Mouse (Mus musculus): ENCODE data around the gene Eddm3b. TPM values are rescaled to one million over a fixed set of nuclear protein-coding genes. Genes with fewer than 3 reads are reported as not detected.

Gene Eddm3b
- total and polyA plus RNA-seq, 2 experiments from 2014 or later: 0.11 TPM; not detected in 1

- H3K9ac ChIP-seq (replicated peaks; ENCODE audit: low read length, poor library complexity, severe bottlenecking): no peak overlapping the region
- 90% methylated on average over 2 of the region's 2 CpGs for WGBS
- H3K27ac ChIP-seq (ENCODE audit: low read depth, low read length): no peak overlapping the region
- H3K4me2 ChIP-seq (ENCODE audit: low read depth, low read length, poor library complexity, severe bottlenecking): no peak overlapping the region
- ATAC-seq (ENCODE audit: low FRiP score) (no peak), DNase-seq (ENCODE audit: low spot score) (no peak)
- TF ChIP-seq CTCF (IDR thresholded peaks at IDR 0.05): no peak
- no peaks in the 10 kb centered on the region for H3K36me3 ChIP-seq (ENCODE audit: insufficient read depth, low read length)
- H3K9me3 ChIP-seq (ENCODE audit: low read length): no peaks in the 10 kb centered on the region
- no peak overlapping the region for H3K4me3 ChIP-seq (ENCODE audit: low read depth, low read length)
- no peaks in the 10 kb centered on the region for H3K4me1 ChIP-seq (ENCODE audit: insufficient read depth, low read length)
- no peaks in the 10 kb centered on the region for H3K27me3 ChIP-seq (ENCODE audit: insufficient read depth, low read length)
Measured at GRCm38 (mm10) chr14:51143937-51144336, 29.7 kb downstream of the Eddm3b start.

GRCm38 (mm10) chr14:51144451-51144850 lies 30.2 kb downstream of the Eddm3b start:
- no peak for TF ChIP-seq CTCF (IDR thresholded peaks at IDR 0.05)
- Histone ChIP-seq H3K9ac (replicated peaks; ENCODE audit: low read length, poor library complexity, severe bottlenecking) (no peak overlapping the region), H3K4me2 (ENCODE audit: low read depth, low read length, poor library complexity, severe bottlenecking) (no peak overlapping the region), H3K36me3 (ENCODE audit: insufficient read depth, low read length) (no peaks in the 10 kb centered on the region), H3K4me3 (ENCODE audit: low read depth, low read length) (no peak overlapping the region), H3K9me3 (ENCODE audit: low read length) (no peaks in the 10 kb centered on the region), H3K27me3 (ENCODE audit: insufficient read depth, low read length) (no peaks in the 10 kb centered on the region), H3K27ac (ENCODE audit: low read depth, low read length) (no peak overlapping the region), H3K4me1 (ENCODE audit: insufficient read depth, low read length) (no peaks in the 10 kb centered on the region)
- DNase-seq (ENCODE audit: low spot score) (no peak), ATAC-seq (ENCODE audit: low FRiP score) (no peak)
- WGBS: 96% methylated on average over 4 of the region's 4 CpGs

- Histone ChIP-seq H3K9me3 (ENCODE audit: low read length) (no peaks in the 10 kb centered on the region), H3K27me3 (ENCODE audit: insufficient read depth, low read length) (no peaks in the 10 kb centered on the region), H3K36me3 (ENCODE audit: insufficient read depth, low read length) (no peaks in the 10 kb centered on the region), H3K4me3 (ENCODE audit: low read depth, low read length) (no peak overlapping the region), H3K4me2 (ENCODE audit: low read depth, low read length, poor library complexity, severe bottlenecking) (no peak overlapping the region), H3K9ac (replicated peaks; ENCODE audit: low read length, poor library complexity, severe bottlenecking) (no peak overlapping the region), H3K27ac (ENCODE audit: low read depth, low read length) (no peak overlapping the region), H3K4me1 (ENCODE audit: insufficient read depth, low read length) (no peaks in the 10 kb centered on the region)
- no peak for ATAC-seq (ENCODE audit: low FRiP score)
- 92% methylated on average over 6 of the region's 6 CpGs for WGBS
- no peak for TF ChIP-seq CTCF (IDR thresholded peaks at IDR 0.05)
- no peak for DNase-seq (ENCODE audit: low spot score)
Measured at GRCm38 (mm10) chr14:51145521-51145920, 31.3 kb downstream of the Eddm3b start.

GRCm38 (mm10) chr14:51146685-51147084 lies 32.5 kb downstream of the Eddm3b start, which contains the start of gene Rnase1:
Rnase1 (minus strand) TSS chr14:51146785.
- TF ChIP-seq CTCF (IDR thresholded peaks at IDR 0.05): no peak
- no peaks in the 10 kb centered on the region for H3K27me3 ChIP-seq (ENCODE audit: insufficient read depth, low read length)
- 51% methylated on average over 2 of the region's 2 CpGs for WGBS
- H3K27ac ChIP-seq (ENCODE audit: low read depth, low read length): no peak within 1 kb of the TSS
- no peak within 1 kb of the TSS for H3K4me3 ChIP-seq (ENCODE audit: low read depth, low read length)
- DNase-seq (ENCODE audit: low spot score) (no peak), ATAC-seq (ENCODE audit: low FRiP score) (no peak)
- no peaks in the 10 kb centered on the region for H3K9me3 ChIP-seq (ENCODE audit: low read length)
- no peak within 1 kb of the TSS for H3K4me2 ChIP-seq (ENCODE audit: low read depth, low read length, poor library complexity, severe bottlenecking)
- no peaks in the 10 kb centered on the region for H3K4me1 ChIP-seq (ENCODE audit: insufficient read depth, low read length)
- H3K9ac ChIP-seq (replicated peaks; ENCODE audit: low read length, poor library complexity, severe bottlenecking): no peak within 1 kb of the TSS
- H3K36me3 ChIP-seq (ENCODE audit: insufficient read depth, low read length): no peaks in the 10 kb centered on the region

GRCm38 (mm10) chr14:51148006-51148405 lies 33.8 kb downstream of the Eddm3b start:
- Histone ChIP-seq H3K27ac (ENCODE audit: low read depth, low read length) (no peak overlapping the region), H3K9ac (replicated peaks; ENCODE audit: low read length, poor library complexity, severe bottlenecking) (no peak overlapping the region), H3K27me3 (ENCODE audit: insufficient read depth, low read length) (no peaks in the 10 kb centered on the region), H3K4me3 (ENCODE audit: low read depth, low read length) (no peak overlapping the region), H3K36me3 (ENCODE audit: insufficient read depth, low read length) (no peaks in the 10 kb centered on the region), H3K9me3 (ENCODE audit: low read length) (no peaks in the 10 kb centered on the region), H3K4me2 (ENCODE audit: low read depth, low read length, poor library complexity, severe bottlenecking) (no peak overlapping the region), H3K4me1 (ENCODE audit: insufficient read depth, low read length) (no peaks in the 10 kb centered on the region)
- ATAC-seq (ENCODE audit: low FRiP score): no peak
- DNase-seq (ENCODE audit: low spot score): no peak
- WGBS: 68% methylated on average over 3 of the region's 3 CpGs
- no peak for TF ChIP-seq CTCF (IDR thresholded peaks at IDR 0.05)

- H3K36me3 ChIP-seq (ENCODE audit: insufficient read depth, low read length): no peaks in the 10 kb centered on the region
- no peaks in the 10 kb centered on the region for H3K27me3 ChIP-seq (ENCODE audit: insufficient read depth, low read length)
- no peaks in the 10 kb centered on the region for H3K4me1 ChIP-seq (ENCODE audit: insufficient read depth, low read length)
- H3K9me3 ChIP-seq (ENCODE audit: low read length): no peaks in the 10 kb centered on the region
- H3K9ac ChIP-seq (replicated peaks; ENCODE audit: low read length, poor library complexity, severe bottlenecking): no peak overlapping the region
- TF ChIP-seq CTCF (IDR thresholded peaks at IDR 0.05): no peak
- WGBS: 75% methylated on average over 5 of the region's 5 CpGs
- no peak overlapping the region for H3K4me3 ChIP-seq (ENCODE audit: low read depth, low read length)
- no peak overlapping the region for H3K4me2 ChIP-seq (ENCODE audit: low read depth, low read length, poor library complexity, severe bottlenecking)
- no peak overlapping the region for H3K27ac ChIP-seq (ENCODE audit: low read depth, low read length)
- DNase-seq (ENCODE audit: low spot score) (no peak), ATAC-seq (ENCODE audit: low FRiP score) (no peak)
Measured at GRCm38 (mm10) chr14:51149164-51149563, 34.9 kb downstream of the Eddm3b start.

Data from midbrain, postnatal 0 days (tissue).